Mouse (Mus musculus): ENCODE results near the gene Ghr.

DNA sequence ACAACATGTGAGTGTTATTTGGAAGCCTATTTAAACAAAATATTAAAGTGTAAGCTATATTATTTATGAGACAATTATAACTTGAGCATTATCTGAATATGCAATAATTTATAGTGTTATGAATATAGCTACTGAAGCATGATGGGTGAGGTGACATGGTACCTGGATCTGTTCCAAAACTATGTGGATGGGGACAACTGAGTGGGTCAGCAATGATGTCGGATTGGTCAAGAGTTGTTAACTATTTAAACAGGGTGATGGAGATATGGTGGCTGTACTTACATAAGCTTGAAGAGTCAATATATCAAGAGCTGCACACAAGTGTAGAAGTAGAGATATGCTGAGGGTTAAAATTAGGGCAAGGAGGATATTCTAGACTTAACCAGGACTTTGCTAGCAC lies 70.9 kb downstream of the Ghr start:
- no peak for TF ChIP-seq EP300 (IDR thresholded peaks at IDR 0.05)
- no peak for TF ChIP-seq CTCF (IDR thresholded peaks at IDR 0.05)

Measured in lung, postnatal 0 days (tissue).